10 mouse cellular contexts compared by ENCODE assay signal in the genomic region with DNA sequence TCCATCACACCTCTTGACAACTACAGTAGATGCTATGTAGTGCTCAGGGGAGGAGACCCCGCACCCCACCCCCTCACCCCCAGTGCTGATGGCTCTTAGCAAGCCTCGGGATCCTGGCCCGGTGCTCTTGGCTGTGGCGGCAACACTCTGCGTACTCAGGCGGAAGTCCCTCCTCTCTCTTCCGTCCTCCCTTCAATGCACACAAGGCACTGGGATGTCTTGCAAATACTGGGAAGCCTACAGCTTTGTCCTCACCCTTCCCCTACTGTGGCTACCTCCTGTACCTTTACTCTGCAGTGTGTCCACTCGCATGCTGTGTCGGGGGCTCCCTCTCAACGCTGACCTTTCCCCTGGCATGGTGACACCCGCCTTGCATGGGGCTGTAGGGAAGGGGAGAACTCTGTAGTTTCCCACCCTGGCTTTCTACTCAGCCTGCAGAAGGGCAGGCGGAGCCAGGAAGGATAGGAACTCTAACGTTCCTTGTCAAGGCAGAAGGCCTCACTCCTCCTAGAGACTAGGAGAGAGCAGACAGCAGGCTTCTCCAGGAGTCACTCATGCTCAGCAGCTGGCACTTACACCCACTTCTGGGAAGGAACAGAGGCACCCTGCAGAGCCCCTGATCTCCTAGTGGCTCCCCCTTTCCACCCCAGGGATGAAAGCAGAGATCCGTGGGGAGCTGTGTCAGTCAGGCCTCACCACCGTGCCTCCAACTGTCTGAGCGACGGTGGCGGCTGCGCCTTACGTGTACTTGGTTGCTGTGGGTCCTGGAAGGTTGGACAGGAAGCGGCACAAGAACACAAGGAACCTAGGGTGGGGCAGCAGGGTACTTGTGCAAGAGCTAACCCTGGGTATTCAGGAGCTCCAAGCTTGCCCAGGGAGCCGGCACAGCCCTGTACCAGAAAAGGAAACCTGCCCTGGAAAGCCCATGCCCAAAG. TPM values are rescaled to one million over a fixed set of nuclear protein-coding genes. Genes with fewer than 3 reads are reported as not detected.
DNase-seq lines count a peak whose midpoint lies in the region; ATAC-seq and TF ChIP-seq lines count a peak whose summit lies in the region.
"Had no signal": no experiment of that assay in that cellular context is flagged by ENCODE, and none has a peak within 500 bp of the region (broad histone marks: within the 10 kb centered on the region; RNA-seq: fewer than 3 reads in every experiment).

No protein-coding gene starts in this region.

- peaks cover 43% of the 10 kb centered on the region for H3K4me1 ChIP-seq in E14TG2a.4 (replicated peaks; ENCODE audit: low read depth, low read length)
- no peaks in the 10 kb centered on the region for H3K4me1 ChIP-seq in kidney, adult 2 months (ENCODE audit: control insufficient read depth, insufficient read depth, low read length)
- no peaks in the 10 kb centered on the region for H3K4me1 ChIP-seq in intestine, postnatal 0 days (replicated peaks; ENCODE audit: control insufficient read depth, insufficient read depth, low read length)

- no peak for TF ChIP-seq POLR2A in kidney, adult 2 months (IDR thresholded peaks at IDR 0.05; ENCODE audit: low read depth, low read length)

- H3K27me3 ChIP-seq in E14TG2a.4 (ENCODE audit: insufficient read depth, low read length): no peaks in the 10 kb centered on the region
- no peaks in the 10 kb centered on the region for H3K27me3 ChIP-seq in kidney, adult 2 months (replicated peaks; ENCODE audit: control insufficient read depth, insufficient read depth, low read length)
- H3K27me3 ChIP-seq in intestine, postnatal 0 days (replicated peaks; ENCODE audit: control insufficient read depth, insufficient read depth, low read length): no peaks in the 10 kb centered on the region

- no peak overlapping the region for H3K9ac ChIP-seq in intestine, postnatal 0 days (ENCODE audit: low read depth, low read length)

- no peak for ATAC-seq in intestine, postnatal 0 days

- H3K36me3 ChIP-seq in E14TG2a.4 (ENCODE audit: insufficient read depth, low read length): no peaks in the 10 kb centered on the region
- no peaks in the 10 kb centered on the region for H3K36me3 ChIP-seq in kidney, adult 2 months (ENCODE audit: control insufficient read depth, insufficient read depth, low read length)
- no peaks in the 10 kb centered on the region for H3K36me3 ChIP-seq in intestine, postnatal 0 days (ENCODE audit: control insufficient read depth, insufficient read depth)

- WGBS in kidney, adult 2 months: 74% methylated on average over 22 of the region's 22 CpGs
- 78% methylated on average over 22 of the region's 22 CpGs for WGBS in intestine, postnatal 0 days

- no peak overlapping the region for H3K27ac ChIP-seq in kidney, adult 2 months (ENCODE audit: insufficient read depth, low read depth, low read length)
- no peak overlapping the region for H3K27ac ChIP-seq in intestine, postnatal 0 days (ENCODE audit: low read depth, low read length)

- TF ChIP-seq CTCF in E14TG2a.4 (conservative IDR thresholded peaks at IDR 0.05; ENCODE audit: low read length): no peak
- TF ChIP-seq CTCF in kidney, adult 2 months (conservative IDR thresholded peaks at IDR 0.05; ENCODE audit: insufficient read depth, insufficient read length, low read depth, low read length): no peak
- TF ChIP-seq CTCF in intestine, postnatal 0 days (IDR thresholded peaks at IDR 0.05; ENCODE audit: low read depth): no peak

- H3K4me2 ChIP-seq in intestine, postnatal 0 days (replicated peaks; ENCODE audit: low read depth): no peak overlapping the region

- H3K9me3 ChIP-seq in E14TG2a.4 (ENCODE audit: low read length): peaks cover 7% of the 10 kb centered on the region; the same call in 1 of the 2 replicates
- H3K9me3 ChIP-seq in intestine, postnatal 0 days (ENCODE audit: control insufficient read depth): no peaks in the 10 kb centered on the region

- peak overlapping the region; percentile 48 for H3K4me3 ChIP-seq in E14TG2a.4 (replicated peaks; ENCODE audit: low read length)
- no peak overlapping the region for H3K4me3 ChIP-seq in kidney, adult 2 months (ENCODE audit: insufficient read depth, low read depth, low read length)
- no peak overlapping the region for H3K4me3 ChIP-seq in intestine, postnatal 0 days (ENCODE audit: low read depth, low read length)

- DNase-seq in layer of hippocampus, adult 9-11 months: peak; percentile 57
- no peak for DNase-seq in layer of hippocampus, adult 11-12 months (ENCODE audit: low spot score)
- peak; percentile 65 for DNase-seq in induced T-regulatory cell, adult 2 months (ENCODE audit: low read depth)
- DNase-seq in naive thymus-derived CD4-positive, alpha-beta T cell, adult 2 months (ENCODE audit: low read depth): peak; percentile 49
- DNase-seq in kidney, adult 2 months: no peak
- DNase-seq in embryo, embryonic 10 days (ENCODE audit: low spot score): no peak
- DNase-seq: kidney, adult 18-20 months; right cerebral cortex, postnatal 25 days had no signal

RNA-seq across cellular contexts. Expression of a gene that starts 28.5 kb away (rescaled TPM):
- polyA plus RNA-seq in kidney, adult 2 months (2012; rRNA removed): 2.2 and 2.4 TPM in 2 replicates
- 0.47 and 0.48 TPM in 2 replicates for polyA plus RNA-seq in intestine, postnatal 0 days (2015; fragmentation: Nextera tagmentation; extraction: Ambion mirVana)

RNA-seq across cellular contexts. Expression of a gene that starts 29.7 kb away (rescaled TPM):
- polyA plus RNA-seq in kidney, adult 2 months (2012; rRNA removed): 4.6 and 6.1 TPM in 2 replicates
- polyA plus RNA-seq in intestine, postnatal 0 days (2015; fragmentation: Nextera tagmentation; extraction: Ambion mirVana): 1.1 and 2.0 TPM in 2 replicates

Comparison
In these comparisons a context has a peak if more than half of its experiments do, and no peak if none do; other contexts are left out.
1. DNase-seq: peak in layer of hippocampus, adult 9-11 months (single experiment), induced T-regulatory cell, adult 2 months (single experiment) and naive thymus-derived CD4-positive, alpha-beta T cell, adult 2 months (single experiment); none in layer of hippocampus, adult 11-12 months (single experiment), kidney, adult 2 months (single experiment) and embryo, embryonic 10 days (single experiment).